Mouse (Mus musculus): Measurements from ENCODE around the gene Il17re.

The Il17re gene

GRCm38 (mm10) chr6:113489410-113489809 lies 31.1 kb downstream of the Il17re start:
- no peak for DNase-seq (ENCODE audit: low read depth, low spot score)

GRCm38 (mm10) chr6:113492101-113492864 lies 34.0 kb downstream of the Il17re start:
- DNase-seq (ENCODE audit: low read depth, low spot score) = no peak

- DNase-seq (ENCODE audit: low read depth, low spot score) = peak; percentile 85
Measured at GRCm38 (mm10) chr6:113494258-113494788, 36.0 kb downstream of the Il17re start.

GRCm38 (mm10) chr6:113495071-113495675 lies 36.9 kb downstream of the Il17re start:
- DNase-seq (ENCODE audit: low read depth, low spot score) = no peak

- DNase-seq (ENCODE audit: low read depth, low spot score) = no peak
Measured at GRCm38 (mm10) chr6:113499346-113499745, 41.1 kb downstream of the Il17re start.

- DNase-seq (ENCODE audit: low read depth, low spot score) = peak; percentile 54
Measured at GRCm38 (mm10) chr6:113501388-113502084, 43.3 kb downstream of the Il17re start, which contains the start of gene Prrt3. Gene Prrt3, minus strand, starts transcription at chr6:113501931.

- no peak for DNase-seq (ENCODE audit: low read depth, low spot score)
Measured at GRCm38 (mm10) chr6:113502801-113503200, 44.5 kb downstream of the Il17re start.

- no peak for DNase-seq (ENCODE audit: low read depth, low spot score)
Measured at GRCm38 (mm10) chr6:113505689-113506088, 47.4 kb downstream of the Il17re start.

- no peak for DNase-seq (ENCODE audit: low read depth, low spot score)
Measured at GRCm38 (mm10) chr6:113507130-113507529, 48.8 kb downstream of the Il17re start.

- DNase-seq (ENCODE audit: low read depth, low spot score) = no peak
Measured at GRCm38 (mm10) chr6:113508272-113508946, 50.1 kb downstream of the Il17re start.

GRCm38 (mm10) chr6:113508947-113509280 lies 50.6 kb downstream of the Il17re start:
- no peak for DNase-seq (ENCODE audit: low read depth, low spot score)

- DNase-seq (ENCODE audit: low read depth, low spot score) = no peak
Measured at GRCm38 (mm10) chr6:113513944-113514343, 55.7 kb downstream of the Il17re start.

GRCm38 (mm10) chr6:113514600-113514999 lies 56.3 kb downstream of the Il17re start:
- no peak for DNase-seq (ENCODE audit: low read depth, low spot score)

GRCm38 (mm10) chr6:113517434-113518080 lies 59.3 kb downstream of the Il17re start:
- no peak for DNase-seq (ENCODE audit: low read depth, low spot score)

Data from mesoderm, embryonic 11.5 days (tissue).